Mouse (Mus musculus) embryonic facial prominence, embryonic 15.5 days (tissue): ENCODE measurements around the gene Eif2b3. TPM values are rescaled to one million over a fixed set of nuclear protein-coding genes. Genes with fewer than 3 reads are reported as not detected.

Source experiments
- ATAC-seq: fragments of 200-750 bp; cut with Nextera tagmentation; 2 replicates; pipeline ENCODE4 v1.8.0; 2017; ENCODE audit warnings: low read depth, moderate TSS enrichment; ENCODE audit not compliant: insufficient number of reproducible peaks, low FRiP score, low TSS enrichment
- H3K27ac ChIP-seq: fragments of 300-500 bp; sonication (generic); replicated peaks from 2 replicates; pipeline ENCODE4 v1.5.1; 2015; ENCODE audit warnings: mild to moderate bottlenecking, inconsistent platforms
- H3K27me3 ChIP-seq: fragments of 300-500 bp; sonication (generic); 2 replicates; pipeline ENCODE4 v1.6.1; 2015; ENCODE audit warnings: inconsistent platforms
- H3K36me3 ChIP-seq: fragments of 300-500 bp; sonication (generic); 2 replicates; pipeline ENCODE4 v1.6.1; 2015; ENCODE audit warnings: mild to moderate bottlenecking, inconsistent platforms
- H3K4me1 ChIP-seq: fragments of 300-500 bp; sonication (generic); 2 replicates; pipeline ENCODE4 v1.6.1; 2015; ENCODE audit warnings: inconsistent platforms
- H3K4me2 ChIP-seq: fragments of 300-500 bp; sonication (generic); replicated peaks from 2 replicates; pipeline ENCODE4 v1.6.1; 2015; ENCODE audit warnings: mild to moderate bottlenecking, inconsistent platforms
- H3K4me3 ChIP-seq: fragments of 300-500 bp; sonication (generic); replicated peaks from 2 replicates; pipeline ENCODE4 v1.5.1; 2015; ENCODE audit warnings: mild to moderate bottlenecking, inconsistent platforms
- H3K9ac ChIP-seq: fragments of 300-500 bp; sonication (generic); 2 replicates; pipeline ENCODE4 v1.6.1; 2015; ENCODE audit warnings: inconsistent platforms
- H3K9me3 ChIP-seq: fragments of 300-500 bp; sonication (generic); replicated peaks from 2 replicates; pipeline ENCODE4 v1.6.1; 2016; ENCODE audit warnings: inconsistent platforms
- WGBS: fragments of 180-500 bp; shearing (Covaris S2); methylation state at CpG from one replicate; pipeline ENCODE4 v1.1.7; 2015; 5-methylcytosine and 5-hydroxymethylcytosine counted together
- polyA plus RNA-seq: library from polyadenylated mRNA; unstranded; fragments of >200 nt; fragmentation: Nextera tagmentation; extraction: Ambion mirVana; gene quantifications from 2 replicates; pipeline ENCODE4 v1.2.1, GENCODE M21; 2015

The Eif2b3 gene
- polyA plus RNA-seq, 1 experiment from 2014 or later = 41.3 TPM

DNA sequence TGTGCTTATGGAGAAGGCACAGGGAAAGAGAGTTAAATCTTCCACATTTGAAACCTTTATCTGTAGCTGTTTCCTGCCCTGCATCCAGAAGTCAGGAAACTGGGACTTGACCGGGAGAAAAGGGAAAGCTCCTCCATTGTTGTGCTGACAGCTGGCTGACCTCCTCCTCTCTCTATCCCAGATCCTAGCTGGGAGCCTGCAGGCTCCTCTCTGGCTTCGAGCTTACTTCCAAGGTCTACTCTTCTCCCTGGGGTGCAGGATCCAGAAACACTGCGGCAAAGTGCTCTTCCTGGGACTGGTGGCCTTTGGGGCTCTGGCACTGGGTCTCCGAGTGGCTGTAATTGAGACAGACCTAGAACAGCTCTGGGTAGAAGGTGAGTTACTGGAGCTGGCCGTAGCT lies 77.5 kb downstream of the Eif2b3 start:
- Histone ChIP-seq H3K9ac (peak overlapping the region; percentile 29), H3K27ac (peak overlapping the region; percentile 84), H3K27me3 (no peaks in the 10 kb centered on the region), H3K9me3 (no peaks in the 10 kb centered on the region), H3K36me3 (no peaks in the 10 kb centered on the region), H3K4me1 (peaks cover 44% of the 10 kb centered on the region), H3K4me3 (peak overlapping the region; percentile 61), H3K4me2 (peak overlapping the region; percentile 93)
- 12% methylated on average over 5 of the region's 5 CpGs for WGBS
- ATAC-seq = no peak

- no peaks in the 10 kb centered on the region for H3K9me3 ChIP-seq
- peak overlapping the region; percentile 61 for H3K4me3 ChIP-seq
- ATAC-seq = peak; percentile 78
- peak overlapping the region; percentile 93 for H3K4me2 ChIP-seq
- H3K4me1 ChIP-seq = peaks cover 54% of the 10 kb centered on the region
- 23% methylated on average over 8 of the region's 8 CpGs for WGBS
- H3K9ac ChIP-seq = no peak overlapping the region
- no peaks in the 10 kb centered on the region for H3K27me3 ChIP-seq
- no peaks in the 10 kb centered on the region for H3K36me3 ChIP-seq
- H3K27ac ChIP-seq = peak overlapping the region; percentile 35
Observed at GRCm38 (mm10) chr4:117097969-117098763, 79.0 kb downstream of the Eif2b3 start.

- ATAC-seq = no peak
- H3K4me3 ChIP-seq = peak overlapping the region; percentile 61; the same call in 1 of the 2 replicates
- H3K4me2 ChIP-seq = peak overlapping the region; percentile 93
- no peaks in the 10 kb centered on the region for H3K9me3 ChIP-seq
- H3K4me1 ChIP-seq = peaks cover 54% of the 10 kb centered on the region
- H3K27me3 ChIP-seq = no peaks in the 10 kb centered on the region
- peak overlapping the region; percentile 35; the same call in 1 of the 2 replicates for H3K27ac ChIP-seq
- H3K36me3 ChIP-seq = no peaks in the 10 kb centered on the region
- WGBS = 33% methylated on average over 2 of the region's 2 CpGs
- H3K9ac ChIP-seq = no peak overlapping the region
Observed at GRCm38 (mm10) chr4:117098764-117099036, 79.5 kb downstream of the Eif2b3 start.

DNA sequence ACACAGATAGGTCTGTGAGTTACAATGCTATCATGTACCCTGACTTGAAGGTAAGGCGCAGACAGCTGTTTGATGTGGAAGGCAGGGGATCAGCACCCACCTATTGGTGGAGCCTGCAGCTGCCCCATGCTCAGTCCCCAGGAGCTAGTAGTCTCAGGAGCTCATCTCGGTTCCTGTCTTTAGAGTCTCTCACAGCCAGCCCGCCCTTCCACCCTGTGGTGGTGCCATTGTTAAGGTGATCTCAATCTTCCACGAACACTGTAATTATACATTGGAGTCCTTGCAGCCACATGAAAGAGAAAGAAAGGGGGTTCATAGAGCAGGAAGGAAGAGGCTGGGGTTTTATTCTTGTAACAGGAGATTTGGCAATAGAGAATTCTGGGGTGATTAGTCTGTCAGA lies 80.8 kb downstream of the Eif2b3 start:
- Histone ChIP-seq H3K27me3 (no peaks in the 10 kb centered on the region), H3K4me1 (peaks cover 64% of the 10 kb centered on the region), H3K9me3 (no peaks in the 10 kb centered on the region), H3K4me3 (no peak overlapping the region), H3K36me3 (no peaks in the 10 kb centered on the region), H3K9ac (no peak overlapping the region), H3K27ac (no peak overlapping the region), H3K4me2 (no peak overlapping the region)
- WGBS = 63% methylated on average over 4 of the region's 4 CpGs
- no peak for ATAC-seq

DNA sequence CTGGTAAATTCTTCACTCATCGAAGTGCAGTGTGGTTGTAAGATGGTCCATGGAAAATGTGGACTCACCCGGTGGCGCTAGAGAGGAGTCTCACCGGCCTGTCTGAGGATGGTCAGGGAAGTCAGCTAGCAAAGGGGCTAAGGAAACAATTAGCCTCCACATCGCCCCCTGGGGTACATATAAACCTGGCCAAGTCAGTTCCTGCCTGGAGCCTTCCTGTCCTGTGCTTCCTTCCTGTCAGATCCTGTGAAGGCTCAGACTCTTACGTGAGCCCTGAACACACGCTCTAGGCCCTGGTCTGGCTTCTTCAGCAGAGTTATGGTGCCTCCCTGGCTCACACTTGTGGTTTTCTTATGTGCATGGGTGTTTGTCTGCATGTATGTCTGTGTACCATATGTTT lies 82.0 kb downstream of the Eif2b3 start:
- Histone ChIP-seq H3K9ac (no peak overlapping the region), H3K9me3 (no peaks in the 10 kb centered on the region), H3K4me3 (no peak overlapping the region), H3K27me3 (no peaks in the 10 kb centered on the region), H3K36me3 (0 out of 2 replicates have a peak, but pooled peaks cover 4% of the 10 kb centered on the region), H3K4me2 (0 out of 2 replicates have a peak overlapping the region, but pooled peaks have one; percentile 12), H3K27ac (no peak overlapping the region; the same call in 1 of the 2 replicates), H3K4me1 (peaks cover 65% of the 10 kb centered on the region)
- WGBS = 30% methylated on average over 7 of the region's 7 CpGs
- ATAC-seq = no peak

DNA sequence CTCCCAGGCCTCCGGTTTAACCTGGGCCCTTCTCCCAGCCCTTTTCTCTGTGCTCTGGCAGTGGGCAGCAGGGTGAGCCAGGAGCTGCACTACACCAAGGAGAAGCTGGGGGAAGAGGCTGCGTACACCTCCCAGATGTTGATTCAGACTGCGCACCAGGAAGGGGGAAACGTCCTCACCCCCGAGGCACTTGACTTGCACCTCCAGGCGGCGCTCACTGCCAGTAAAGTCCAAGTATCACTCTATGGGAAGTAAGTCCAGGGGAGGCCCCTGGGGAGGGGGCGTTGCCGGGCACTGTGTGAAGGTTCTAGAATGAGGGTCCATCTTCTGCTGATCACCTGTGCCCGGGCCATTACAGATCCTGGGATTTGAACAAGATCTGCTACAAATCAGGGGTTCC lies 85.5 kb downstream of the Eif2b3 start:
- no peak for ATAC-seq
- H3K27me3 ChIP-seq = no peaks in the 10 kb centered on the region
- H3K36me3 ChIP-seq = peaks cover 23% of the 10 kb centered on the region
- 58% methylated on average over 10 of the region's 10 CpGs for WGBS
- H3K4me1 ChIP-seq = peaks cover 43% of the 10 kb centered on the region
- H3K4me3 ChIP-seq = no peak overlapping the region
- H3K4me2 ChIP-seq = no peak overlapping the region
- no peaks in the 10 kb centered on the region for H3K9me3 ChIP-seq
- H3K27ac ChIP-seq = 0 out of 2 replicates have a peak overlapping the region, but pooled peaks have one; percentile 29
- H3K9ac ChIP-seq = no peak overlapping the region

DNA sequence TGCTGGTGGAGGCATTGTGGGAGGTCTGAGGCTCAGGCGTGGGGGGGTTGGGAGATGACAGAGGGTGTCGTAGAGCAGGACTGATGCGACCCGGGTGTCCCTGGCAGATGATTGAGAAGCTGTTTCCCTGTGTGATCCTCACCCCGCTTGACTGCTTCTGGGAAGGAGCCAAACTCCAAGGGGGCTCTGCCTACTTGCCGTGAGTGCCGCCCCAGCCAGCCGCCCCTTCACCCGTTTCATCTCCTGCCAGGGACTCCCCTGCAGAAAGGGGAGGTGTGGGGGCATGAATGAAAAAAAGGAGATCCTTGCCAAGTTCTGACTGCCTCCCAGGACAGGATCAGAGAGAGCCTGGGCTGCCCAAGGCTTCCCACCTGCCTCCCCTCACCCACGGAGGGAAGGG lies 85.9 kb downstream of the Eif2b3 start:
- Histone ChIP-seq H3K4me3 (no peak overlapping the region), H3K27ac (0 out of 2 replicates have a peak overlapping the region, but pooled peaks have one; percentile 29), H3K27me3 (no peaks in the 10 kb centered on the region), H3K4me1 (peaks cover 43% of the 10 kb centered on the region), H3K9ac (no peak overlapping the region), H3K36me3 (peaks cover 24% of the 10 kb centered on the region), H3K4me2 (0 out of 2 replicates have a peak overlapping the region, but pooled peaks have one; percentile 6), H3K9me3 (no peaks in the 10 kb centered on the region)
- WGBS = 30% methylated on average over 10 of the region's 10 CpGs
- no peak for ATAC-seq

GRCm38 (mm10) chr4:117107813-117108523 lies 88.8 kb downstream of the Eif2b3 start:
- 89% methylated on average over 18 of the region's 18 CpGs for WGBS

DNA sequence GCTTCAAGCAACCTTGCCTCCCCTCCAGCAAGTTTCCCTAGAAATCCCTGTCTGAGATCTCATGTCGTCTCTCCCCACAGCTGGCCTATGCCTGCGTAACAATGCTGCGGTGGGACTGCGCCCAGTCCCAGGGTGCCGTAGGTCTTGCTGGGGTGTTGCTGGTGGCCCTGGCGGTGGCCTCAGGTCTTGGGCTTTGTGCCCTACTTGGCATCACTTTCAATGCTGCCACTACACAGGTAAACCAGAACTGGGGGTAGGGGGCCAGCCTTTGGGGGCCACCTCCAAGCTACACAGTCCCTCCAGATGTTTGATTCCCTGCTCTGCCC lies 89.3 kb downstream of the Eif2b3 start:
- Histone ChIP-seq H3K4me2 (no peak overlapping the region), H3K4me3 (no peak overlapping the region), H3K9me3 (no peaks in the 10 kb centered on the region), H3K27ac (no peak overlapping the region), H3K36me3 (peaks cover 46% of the 10 kb centered on the region), H3K9ac (no peak overlapping the region), H3K27me3 (no peaks in the 10 kb centered on the region), H3K4me1 (peaks cover 20% of the 10 kb centered on the region)
- 96% methylated on average over 6 of the region's 6 CpGs for WGBS
- ATAC-seq = no peak

More at GRCm38 (mm10) chr4:117107813-117108523, 88.8 kb downstream of the Eif2b3 start:
- H3K4me1 ChIP-seq = peaks cover 20% of the 10 kb centered on the region
- no peak overlapping the region for H3K9ac ChIP-seq
- H3K36me3 ChIP-seq = peaks cover 41% of the 10 kb centered on the region
- H3K27ac ChIP-seq = no peak overlapping the region
- H3K4me2 ChIP-seq = no peak overlapping the region
- no peaks in the 10 kb centered on the region for H3K27me3 ChIP-seq
- H3K4me3 ChIP-seq = no peak overlapping the region
- ATAC-seq = no peak
- H3K9me3 ChIP-seq = no peaks in the 10 kb centered on the region

DNA sequence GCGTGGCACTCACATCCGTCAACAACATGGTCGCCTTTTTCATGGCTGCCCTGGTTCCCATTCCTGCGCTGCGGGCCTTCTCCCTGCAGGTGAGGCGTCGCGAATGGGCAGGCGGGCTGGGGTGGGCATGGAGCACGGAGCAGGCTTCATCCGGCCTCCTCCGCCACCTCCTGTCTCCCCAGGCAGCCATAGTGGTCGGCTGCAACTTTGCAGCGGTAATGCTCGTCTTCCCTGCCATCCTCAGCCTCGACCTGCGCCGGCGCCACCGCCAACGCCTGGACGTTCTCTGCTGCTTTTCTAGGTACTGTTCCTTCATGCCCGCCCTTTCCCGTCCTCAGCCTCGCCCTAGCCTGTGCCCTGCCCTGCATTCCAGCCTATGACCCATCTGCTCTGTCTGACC lies 90.1 kb downstream of the Eif2b3 start:
- no peak overlapping the region for H3K4me3 ChIP-seq
- H3K27me3 ChIP-seq = no peaks in the 10 kb centered on the region
- no peak overlapping the region for H3K9ac ChIP-seq
- no peaks in the 10 kb centered on the region for H3K9me3 ChIP-seq
- WGBS = 92% methylated on average over 25 of the region's 25 CpGs
- no peak overlapping the region for H3K4me2 ChIP-seq
- ATAC-seq = no peak
- H3K36me3 ChIP-seq = peaks cover 54% of the 10 kb centered on the region
- peaks cover 16% of the 10 kb centered on the region for H3K4me1 ChIP-seq
- no peak overlapping the region for H3K27ac ChIP-seq

GRCm38 (mm10) chr4:117110249-117110648 lies 91.0 kb downstream of the Eif2b3 start:
- H3K36me3 ChIP-seq = peaks cover 60% of the 10 kb centered on the region
- no peaks in the 10 kb centered on the region for H3K27me3 ChIP-seq
- H3K9me3 ChIP-seq = no peaks in the 10 kb centered on the region
- no peak overlapping the region for H3K27ac ChIP-seq
- no peak for ATAC-seq
- no peak overlapping the region for H3K9ac ChIP-seq
- peaks cover 7% of the 10 kb centered on the region for H3K4me1 ChIP-seq
- no peak overlapping the region for H3K4me3 ChIP-seq
- H3K4me2 ChIP-seq = no peak overlapping the region
- 92% methylated on average over 13 of the region's 13 CpGs for WGBS
